8 mouse cellular contexts compared by ENCODE assay signal in the genomic region with DNA sequence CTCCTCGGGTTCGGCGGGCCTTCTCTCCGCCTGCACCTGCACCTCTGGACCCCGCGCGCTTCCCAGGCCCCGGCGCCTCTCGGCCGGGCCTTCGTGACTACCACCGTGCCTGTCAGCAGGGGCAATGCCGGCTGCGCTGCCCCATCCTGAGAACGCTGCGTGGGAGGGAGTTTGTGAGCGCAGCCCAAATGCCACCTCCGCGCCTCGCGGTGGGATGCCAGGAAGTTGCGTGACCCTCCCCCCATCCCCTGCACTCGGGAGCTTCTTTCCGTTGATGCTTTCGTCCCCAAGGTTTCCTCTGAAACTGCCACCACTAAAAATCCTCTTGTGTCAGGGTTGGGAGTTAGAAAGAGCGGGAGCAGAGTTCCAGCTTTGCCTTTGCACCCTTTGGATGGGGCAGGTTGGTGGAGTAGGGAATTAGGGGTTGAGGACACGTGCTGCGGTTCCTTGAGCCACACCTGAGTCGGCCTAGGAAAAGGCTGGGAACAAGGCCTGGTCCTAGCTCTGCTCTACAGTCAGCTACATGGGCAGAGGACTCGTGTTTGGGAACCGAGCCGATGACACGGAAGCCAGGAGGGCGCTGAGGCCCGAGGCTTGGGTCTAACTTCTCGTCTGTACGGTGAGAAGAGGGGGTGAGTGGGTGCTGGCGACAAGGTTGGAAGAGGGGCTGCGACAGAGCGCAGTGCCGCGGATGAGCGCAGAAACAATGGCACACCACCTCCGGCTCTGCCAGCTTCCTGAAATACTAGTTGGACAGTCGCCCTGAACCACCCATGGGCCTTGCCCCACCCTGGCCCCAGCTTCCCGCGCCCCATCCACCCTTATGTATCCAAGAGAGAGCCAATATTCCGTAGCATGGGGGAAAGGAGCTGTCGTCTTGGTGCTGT. TPM values are rescaled to one million over a fixed set of nuclear protein-coding genes. Genes with fewer than 3 reads are reported as not detected.
A peak's percentile ranks its signal among the peaks of the same experiment; 100 is the strongest.
DNase-seq lines count a peak whose midpoint lies in the region; ATAC-seq and TF ChIP-seq lines count a peak whose summit lies in the region.

No protein-coding gene starts in this region.

- ATAC-seq in kidney, embryonic 16.5 days (ENCODE audit: low FRiP score, low TSS enrichment): peak; percentile 56
- peak; percentile 29 for ATAC-seq in intestine, embryonic 14.5 days (replicated peaks; ENCODE audit: low FRiP score, low TSS enrichment, low read depth)
- ATAC-seq in midbrain, postnatal 0 days (ENCODE audit: low FRiP score): peak; percentile 53
- ATAC-seq in inflammation-experienced regulatory T-cells, adult 6 months: no peak

- no peaks in the 10 kb centered on the region for H3K9me3 ChIP-seq in kidney, embryonic 16.5 days (ENCODE audit: low read length)
- H3K9me3 ChIP-seq in intestine, embryonic 14.5 days (ENCODE audit: control insufficient read depth, low read length): no peaks in the 10 kb centered on the region
- no peaks in the 10 kb centered on the region for H3K9me3 ChIP-seq in midbrain, postnatal 0 days (ENCODE audit: low read length)

- WGBS in kidney, embryonic 16.5 days: 1% methylated on average over 50 of the region's 50 CpGs
- WGBS in intestine, embryonic 14.5 days: under 1% methylated on average over 50 of the region's 50 CpGs
- 3% methylated on average over 49 of the region's 50 CpGs for WGBS in midbrain, postnatal 0 days

- peak overlapping the region; percentile 45 for H3K4me3 ChIP-seq in kidney, embryonic 16.5 days (ENCODE audit: low read length)
- H3K4me3 ChIP-seq in intestine, embryonic 14.5 days (ENCODE audit: low read depth, low read length): peak overlapping the region; percentile 34
- H3K4me3 ChIP-seq in midbrain, postnatal 0 days (ENCODE audit: low read depth, low read length): peak overlapping the region; percentile 51

- no peak for TF ChIP-seq CTCF in midbrain, postnatal 0 days (IDR thresholded peaks at IDR 0.05)

- peaks cover 25% of the 10 kb centered on the region for H3K4me1 ChIP-seq in kidney, embryonic 16.5 days (ENCODE audit: insufficient read depth, low read length)
- H3K4me1 ChIP-seq in intestine, embryonic 14.5 days (replicated peaks; ENCODE audit: control insufficient read depth, insufficient read depth, low read length): 0 out of 2 replicates have a peak, but pooled peaks cover 7% of the 10 kb centered on the region
- no peaks in the 10 kb centered on the region for H3K4me1 ChIP-seq in midbrain, postnatal 0 days (ENCODE audit: insufficient read depth, low read length)

- H3K36me3 ChIP-seq in kidney, embryonic 16.5 days (ENCODE audit: insufficient read depth, low read length): no peaks in the 10 kb centered on the region
- no peaks in the 10 kb centered on the region for H3K36me3 ChIP-seq in intestine, embryonic 14.5 days (ENCODE audit: control insufficient read depth, insufficient read depth, low read length)
- no peaks in the 10 kb centered on the region for H3K36me3 ChIP-seq in midbrain, postnatal 0 days (ENCODE audit: insufficient read depth, low read length)

- peaks cover 89% of the 10 kb centered on the region for H3K27me3 ChIP-seq in kidney, embryonic 16.5 days (ENCODE audit: insufficient read depth, low read length)
- H3K27me3 ChIP-seq in intestine, embryonic 14.5 days (replicated peaks; ENCODE audit: control insufficient read depth, insufficient read depth, low read length): peaks cover 98% of the 10 kb centered on the region
- peaks cover 24% of the 10 kb centered on the region for H3K27me3 ChIP-seq in midbrain, postnatal 0 days (ENCODE audit: insufficient read depth, low read length)

- no peak for DNase-seq in kidney, postnatal 36 days
- DNase-seq in embryo, embryonic 10.5 days (ENCODE audit: low spot score): peak; percentile 60
- DNase-seq in intestine, embryonic 14.5 days (ENCODE audit: low spot score): no peak
- DNase-seq in midbrain, postnatal 0 days (ENCODE audit: low spot score): no peak
- DNase-seq in gastrocnemius, adult 18-20 months (ENCODE audit: low spot score): no peak
- DNase-seq in cerebellum, adult 11-12 months: no peak

- no peak overlapping the region for H3K9ac ChIP-seq in kidney, embryonic 16.5 days (replicated peaks; ENCODE audit: low read length)
- H3K9ac ChIP-seq in intestine, embryonic 14.5 days (ENCODE audit: low read length): no peak overlapping the region
- peak overlapping the region; percentile 46 for H3K9ac ChIP-seq in midbrain, postnatal 0 days (replicated peaks; ENCODE audit: low read length, poor library complexity, severe bottlenecking)

- no peak overlapping the region for H3K27ac ChIP-seq in kidney, embryonic 16.5 days (ENCODE audit: low read length)
- H3K27ac ChIP-seq in intestine, embryonic 14.5 days (ENCODE audit: low read depth): no peak overlapping the region
- H3K27ac ChIP-seq in midbrain, postnatal 0 days (ENCODE audit: low read depth, low read length): peak overlapping the region; percentile 70

- peak overlapping the region; percentile 70 for H3K4me2 ChIP-seq in kidney, embryonic 16.5 days (replicated peaks; ENCODE audit: low read depth, low read length)
- H3K4me2 ChIP-seq in intestine, embryonic 14.5 days (ENCODE audit: low read length): peak overlapping the region; percentile 55
- H3K4me2 ChIP-seq in midbrain, postnatal 0 days (ENCODE audit: low read depth, low read length, poor library complexity, severe bottlenecking): peak overlapping the region; percentile 46

RNA-seq across cellular contexts. Expression of gene Sox2, which starts 1.1 kb away (rescaled TPM):
- polyA plus RNA-seq in kidney, embryonic 16.5 days (2015; fragmentation: Nextera tagmentation; extraction: Ambion mirVana): not detected in 2 replicates
- 0.44 and 0.61 TPM in 2 replicates for polyA plus RNA-seq in intestine, embryonic 14.5 days (2014; fragmentation: Nextera tagmentation; extraction: Ambion mirVana)
- 77.8 and 79.1 TPM in 2 replicates for total RNA-seq in midbrain, postnatal 0 days (2014; rRNA removed)
- 21.6 and 29.7 TPM in 2 replicates for polyA plus RNA-seq in midbrain, postnatal 0 days (2015; fragmentation: Nextera tagmentation; extraction: Ambion mirVana)
- polyA plus RNA-seq in inflammation-experienced regulatory T-cells, adult 6 months (2017; shearing (Covaris generic)): not detected
- total RNA-seq in gastrocnemius, adult 18-20 months (2021): not detected

Comparison
In these comparisons a context has a peak if more than half of its experiments do, and no peak if none do; other contexts are left out.
1. RNA of gene Sox2, which starts 1.1 kb away (polyA plus RNA-seq): 21.6 to 29.7 TPM in midbrain, postnatal 0 days; 0.44 to 0.61 TPM in intestine, embryonic 14.5 days, not detected in kidney, embryonic 16.5 days and not detected in inflammation-experienced regulatory T-cells, adult 6 months; every median in the first group is over 10 times any median in the second.
2. Peak in every context shown above with its lines, with median percentiles within 50 percentile points of each other: H3K4me2 ChIP-seq and H3K4me3 ChIP-seq.